Mouse (Mus musculus): ENCODE results near the gene Gm20696. TPM values are rescaled to one million over a fixed set of nuclear protein-coding genes. Genes with fewer than 3 reads are reported as not detected.

The Gm20696 gene
- polyA plus RNA-seq, 2 experiments, result 2.0 to 5.9 TPM

DNA sequence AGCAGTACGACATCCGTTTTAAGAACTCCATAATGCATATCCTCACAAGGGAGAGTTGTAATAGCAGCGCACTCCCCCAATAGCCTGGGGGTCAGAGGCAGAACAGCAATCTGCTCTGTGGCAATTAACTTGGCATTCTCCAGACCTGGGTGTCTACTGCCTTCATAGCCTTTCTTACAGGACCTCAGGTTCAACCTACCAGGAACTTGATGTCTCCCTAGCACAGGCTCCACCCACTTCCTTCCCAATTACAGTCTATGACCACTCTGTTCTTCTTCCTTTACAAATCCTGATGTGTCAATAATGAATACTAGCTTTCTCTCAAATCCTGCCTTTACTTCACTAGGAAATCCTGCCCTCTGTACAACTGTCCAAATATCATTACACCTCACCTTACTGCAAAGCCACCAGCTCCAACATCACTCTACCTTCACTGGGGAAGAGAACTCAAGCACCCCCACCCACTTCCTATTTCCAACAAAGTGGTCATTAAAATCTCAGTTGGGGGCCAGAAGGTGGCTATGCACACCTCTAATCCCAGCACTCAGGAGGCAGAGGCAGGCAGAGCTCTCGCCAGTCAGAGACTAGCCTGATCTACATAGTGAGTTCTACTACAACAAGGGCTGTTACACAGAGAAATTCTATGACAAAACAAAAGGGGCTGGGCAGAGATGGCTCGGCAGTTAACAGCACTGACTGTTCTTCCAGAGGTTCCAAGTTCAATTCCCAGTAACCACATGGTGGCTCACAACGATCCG, 212.7 kb downstream of the Gm20696 start:
- WGBS, result 82% methylated on average over 7 of the region's 7 CpGs

DNA sequence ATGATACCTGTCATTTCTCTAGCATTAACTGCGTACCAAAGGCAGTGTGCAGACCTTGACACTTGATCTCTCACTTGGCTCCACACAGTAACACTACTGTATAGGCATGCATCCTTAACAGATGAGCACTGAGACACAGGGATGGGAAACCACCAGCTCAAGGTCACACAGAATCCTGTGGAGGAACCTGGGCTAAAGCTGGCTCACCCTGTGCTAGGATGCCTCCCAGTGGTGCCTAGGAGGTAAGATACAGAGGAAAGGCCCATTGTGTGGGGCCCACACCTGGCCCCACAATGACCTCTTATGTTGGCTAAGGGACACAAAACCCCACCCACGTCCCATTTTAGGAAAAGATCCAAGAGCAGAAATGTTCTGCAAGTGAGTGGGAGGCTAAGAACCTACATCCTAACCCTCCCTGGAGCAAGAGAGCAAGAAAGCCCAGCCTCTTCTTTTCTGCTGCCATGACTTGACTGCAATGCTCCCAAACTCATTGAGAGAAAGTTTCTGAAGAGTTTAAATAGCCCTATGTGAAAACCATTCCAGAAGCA, 213.9 kb downstream of the Gm20696 start:
- Histone ChIP-seq H3K9ac (ENCODE audit: low read depth, low read length, severe bottlenecking) (no peak overlapping the region), H3K4me3 (replicated peaks; ENCODE audit: low read length) (no peak overlapping the region), H3K27ac (replicated peaks; ENCODE audit: low read depth, low read length) (no peak overlapping the region), H3K27me3 (ENCODE audit: control insufficient read depth, insufficient read depth, low read length) (no peaks in the 10 kb centered on the region), H3K4me2 (replicated peaks; ENCODE audit: low read depth, low read length, severe bottlenecking) (no peak overlapping the region), H3K9me3 (ENCODE audit: control insufficient read depth, low read length) (no peaks in the 10 kb centered on the region), H3K4me1 (ENCODE audit: control insufficient read depth, insufficient read depth, low read length) (peaks cover 8% of the 10 kb centered on the region), H3K36me3 (ENCODE audit: control insufficient read depth, insufficient read depth, low read length) (peaks cover 3% of the 10 kb centered on the region; the same call in 1 of the 2 replicates)
- no peak for TF ChIP-seq POLR2A (IDR thresholded peaks at IDR 0.05; ENCODE audit: borderline replicate concordance, extremely low read depth, insufficient read depth, insufficient read length)
- ATAC-seq (ENCODE audit: low FRiP score, low read depth) (no peak), DNase-seq (ENCODE audit: low spot score) (no peak)
- 60% methylated on average over 2 of the region's 2 CpGs for WGBS

More for the DNA sequence above, 212.7 kb downstream of the Gm20696 start:
- Histone ChIP-seq H3K27ac (replicated peaks; ENCODE audit: low read depth, low read length) (no peak overlapping the region), H3K9me3 (ENCODE audit: control insufficient read depth, low read length) (no peaks in the 10 kb centered on the region), H3K4me1 (ENCODE audit: control insufficient read depth, insufficient read depth, low read length) (peaks cover 8% of the 10 kb centered on the region), H3K36me3 (ENCODE audit: control insufficient read depth, insufficient read depth, low read length) (peaks cover 3% of the 10 kb centered on the region; the same call in 1 of the 2 replicates), H3K9ac (ENCODE audit: low read depth, low read length, severe bottlenecking) (no peak overlapping the region), H3K4me2 (replicated peaks; ENCODE audit: low read depth, low read length, severe bottlenecking) (no peak overlapping the region), H3K4me3 (replicated peaks; ENCODE audit: low read length) (no peak overlapping the region), H3K27me3 (ENCODE audit: control insufficient read depth, insufficient read depth, low read length) (no peaks in the 10 kb centered on the region)
- no peak for TF ChIP-seq POLR2A (IDR thresholded peaks at IDR 0.05; ENCODE audit: borderline replicate concordance, extremely low read depth, insufficient read depth, insufficient read length)
- ATAC-seq (ENCODE audit: low FRiP score, low read depth) (no peak), DNase-seq (ENCODE audit: low spot score) (no peak)

GRCm38 (mm10) chr6:99451479-99451878, 215.1 kb downstream of the Gm20696 start:
- Histone ChIP-seq H3K4me2 (replicated peaks; ENCODE audit: low read depth, low read length, severe bottlenecking) (no peak overlapping the region), H3K27ac (replicated peaks; ENCODE audit: low read depth, low read length) (no peak overlapping the region), H3K27me3 (ENCODE audit: control insufficient read depth, insufficient read depth, low read length) (no peaks in the 10 kb centered on the region), H3K4me3 (replicated peaks; ENCODE audit: low read length) (no peak overlapping the region), H3K9me3 (ENCODE audit: control insufficient read depth, low read length) (no peaks in the 10 kb centered on the region), H3K9ac (ENCODE audit: low read depth, low read length, severe bottlenecking) (no peak overlapping the region), H3K4me1 (ENCODE audit: control insufficient read depth, insufficient read depth, low read length) (peaks cover 8% of the 10 kb centered on the region), H3K36me3 (ENCODE audit: control insufficient read depth, insufficient read depth, low read length) (peaks cover 3% of the 10 kb centered on the region; the same call in 1 of the 2 replicates)
- WGBS, result 37% methylated on average over 11 of the region's 11 CpGs
- TF ChIP-seq POLR2A (IDR thresholded peaks at IDR 0.05; ENCODE audit: borderline replicate concordance, extremely low read depth, insufficient read depth, insufficient read length), result no peak
- ATAC-seq (ENCODE audit: low FRiP score, low read depth), result no peak
- DNase-seq (ENCODE audit: low spot score), result no peak

DNA sequence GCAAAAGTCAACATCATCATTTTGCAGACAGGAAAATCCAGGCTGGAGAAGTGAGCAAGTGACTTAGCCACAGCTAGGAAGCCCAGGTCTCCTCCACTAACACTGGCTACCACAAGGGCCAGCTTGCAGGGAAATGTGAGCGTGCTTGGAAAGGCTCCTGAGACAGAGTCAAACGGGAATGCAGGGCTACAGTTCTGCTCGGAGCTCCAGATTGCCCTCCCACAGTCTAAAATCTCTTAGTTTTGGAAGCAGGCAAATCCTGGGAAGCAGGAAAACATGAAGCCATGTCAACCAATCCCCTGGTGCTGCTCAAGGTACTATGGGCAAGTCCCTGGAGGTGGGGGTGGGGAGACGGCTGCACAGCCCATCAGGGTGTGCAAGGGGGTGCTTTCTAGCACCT, 219.2 kb downstream of the Gm20696 start:
- H3K36me3 ChIP-seq (ENCODE audit: control insufficient read depth, insufficient read depth, low read length), result peaks cover 2% of the 10 kb centered on the region; the same call in 1 of the 2 replicates
- WGBS, result 81% methylated on average over 4 of the region's 4 CpGs

GRCm38 (mm10) chr6:99446801-99447415, 219.7 kb downstream of the Gm20696 start:
- Histone ChIP-seq H3K27ac (replicated peaks; ENCODE audit: low read depth, low read length) (no peak overlapping the region), H3K4me1 (ENCODE audit: control insufficient read depth, insufficient read depth, low read length) (peaks cover 7% of the 10 kb centered on the region), H3K4me2 (replicated peaks; ENCODE audit: low read depth, low read length, severe bottlenecking) (no peak overlapping the region), H3K9me3 (ENCODE audit: control insufficient read depth, low read length) (no peaks in the 10 kb centered on the region), H3K4me3 (replicated peaks; ENCODE audit: low read length) (no peak overlapping the region), H3K27me3 (ENCODE audit: control insufficient read depth, insufficient read depth, low read length) (no peaks in the 10 kb centered on the region), H3K9ac (ENCODE audit: low read depth, low read length, severe bottlenecking) (no peak overlapping the region), H3K36me3 (ENCODE audit: control insufficient read depth, insufficient read depth, low read length) (peaks cover 2% of the 10 kb centered on the region; the same call in 1 of the 2 replicates)
- DNase-seq (ENCODE audit: low spot score) (no peak), ATAC-seq (ENCODE audit: low FRiP score, low read depth) (no peak)
- TF ChIP-seq POLR2A (IDR thresholded peaks at IDR 0.05; ENCODE audit: borderline replicate concordance, extremely low read depth, insufficient read depth, insufficient read length), result no peak
- 93% methylated on average over 12 of the region's 12 CpGs for whole genome bisulfite sequencing

More for the DNA sequence above, 219.2 kb downstream of the Gm20696 start:
- H3K4me1 ChIP-seq (ENCODE audit: control insufficient read depth, insufficient read depth, low read length), result peaks cover 8% of the 10 kb centered on the region
- H3K4me3 ChIP-seq (replicated peaks; ENCODE audit: low read length), result no peak overlapping the region
- H3K9me3 ChIP-seq (ENCODE audit: control insufficient read depth, low read length), result no peaks in the 10 kb centered on the region
- no peak for TF ChIP-seq POLR2A (IDR thresholded peaks at IDR 0.05; ENCODE audit: borderline replicate concordance, extremely low read depth, insufficient read depth, insufficient read length)
- H3K27me3 ChIP-seq (ENCODE audit: control insufficient read depth, insufficient read depth, low read length), result no peaks in the 10 kb centered on the region
- no peak overlapping the region for H3K4me2 ChIP-seq (replicated peaks; ENCODE audit: low read depth, low read length, severe bottlenecking)
- no peak overlapping the region for H3K27ac ChIP-seq (replicated peaks; ENCODE audit: low read depth, low read length)
- ATAC-seq (ENCODE audit: low FRiP score, low read depth) (no peak), DNase-seq (ENCODE audit: low spot score) (no peak)
- no peak overlapping the region for H3K9ac ChIP-seq (ENCODE audit: low read depth, low read length, severe bottlenecking)
